Mouse (Mus musculus) Muller cell, postnatal 12 days (primary cell): Measurements from ENCODE around the gene Bckdhb.
"Not testable (repeated sequence)": the region's sequence is repeated elsewhere in the genome, so short reads cannot be mapped to it uniquely, and the experiment has no call there.

Experiments
- DNase-seq: peaks from one replicate; pipeline ENCODE4 v3.0.0-alpha.2; 2015; ENCODE audit errors: inconsistent ontology term

Gene Bckdhb

DNA sequence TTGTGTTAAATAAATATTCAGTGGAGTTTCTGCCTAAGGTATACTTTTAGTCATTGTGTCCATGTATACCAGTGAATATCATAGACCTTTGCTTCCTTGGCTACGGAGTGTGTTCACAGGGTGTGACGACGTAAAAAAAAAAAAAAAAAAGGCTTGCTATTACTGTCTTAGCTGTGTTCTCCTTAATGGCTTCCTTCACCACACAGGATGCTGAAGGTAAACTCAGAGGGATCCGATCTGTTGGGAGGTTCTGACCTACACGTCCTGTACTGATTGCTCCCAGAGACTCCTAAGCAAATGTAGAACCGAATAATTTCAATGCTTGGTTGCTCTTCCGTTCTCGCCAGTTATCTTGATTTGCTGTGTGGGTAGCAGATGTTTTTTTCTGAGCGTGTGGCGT is 38.4 kb downstream of the Bckdhb start:
- DNase-seq, result no peak

DNA sequence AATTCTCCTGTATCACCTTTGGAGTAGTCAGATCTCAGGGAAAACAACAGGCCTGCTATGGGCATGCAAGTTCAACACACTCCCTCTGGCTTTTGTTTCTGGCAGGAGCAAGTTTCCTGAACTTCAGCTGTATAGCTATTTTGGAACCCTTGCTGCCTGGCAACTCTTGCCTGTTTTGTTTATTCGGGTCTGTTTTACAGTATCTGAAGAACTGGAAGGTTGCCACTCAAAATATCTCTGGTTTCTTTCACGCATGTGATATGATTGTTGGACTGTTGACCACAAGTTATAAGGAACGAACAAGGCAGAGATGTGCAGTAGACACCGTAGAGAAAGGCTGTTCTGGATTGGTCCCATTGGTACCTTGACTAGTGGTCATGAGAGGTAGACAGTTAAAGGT is 39.4 kb downstream of the Bckdhb start:
- peak; percentile 26 for DNase-seq

DNA sequence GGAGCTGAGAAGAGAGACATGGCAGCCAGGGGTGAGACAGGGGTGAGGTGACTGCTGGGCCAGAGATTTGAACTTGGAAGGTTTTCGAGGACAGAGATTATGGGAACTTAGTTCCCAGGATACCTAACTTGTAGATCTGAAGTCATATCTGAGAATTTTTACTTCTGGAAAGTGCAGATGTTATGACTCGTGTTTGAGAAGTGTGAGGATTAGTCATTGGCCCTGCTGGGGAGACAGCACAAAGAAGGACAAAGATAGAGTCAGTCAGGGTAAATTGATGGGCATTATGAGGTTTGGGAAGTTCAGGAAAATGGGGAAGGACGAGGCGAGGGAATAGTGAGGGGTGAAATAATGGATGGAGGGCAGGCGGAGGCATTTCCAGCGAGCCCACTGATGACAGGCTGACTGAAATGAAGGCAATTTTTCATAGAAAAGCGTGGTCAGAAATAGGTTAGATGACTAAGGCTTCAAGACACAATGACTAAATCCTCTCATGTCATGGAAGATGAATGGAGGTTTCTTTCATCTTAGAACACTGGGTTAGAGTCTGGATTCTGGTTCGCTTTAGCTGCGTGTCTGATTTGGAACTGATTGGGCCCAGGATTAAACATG is 42.6 kb downstream of the Bckdhb start:
- peak; percentile 65 for DNase-seq

DNA sequence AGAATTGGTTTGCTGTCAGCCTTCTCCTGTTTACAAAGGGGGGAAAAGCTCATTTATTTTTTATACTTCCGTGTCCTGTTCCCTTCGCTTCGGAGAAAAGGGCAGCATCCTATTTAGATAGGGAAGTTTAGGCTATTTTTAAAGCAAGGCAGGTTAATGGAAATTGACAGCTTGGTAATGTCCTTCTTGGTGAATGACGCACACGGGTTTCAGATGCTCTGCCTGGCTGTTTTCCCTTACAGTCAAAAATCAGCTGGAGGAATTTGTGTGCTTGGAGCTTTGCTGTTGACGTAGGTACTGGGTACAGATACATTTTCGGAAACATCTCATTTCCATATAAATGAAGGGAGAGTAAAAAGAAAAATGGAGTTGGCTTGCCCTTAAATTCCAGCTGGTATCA is 44.4 kb downstream of the Bckdhb start:
- no peak for DNase-seq

DNA sequence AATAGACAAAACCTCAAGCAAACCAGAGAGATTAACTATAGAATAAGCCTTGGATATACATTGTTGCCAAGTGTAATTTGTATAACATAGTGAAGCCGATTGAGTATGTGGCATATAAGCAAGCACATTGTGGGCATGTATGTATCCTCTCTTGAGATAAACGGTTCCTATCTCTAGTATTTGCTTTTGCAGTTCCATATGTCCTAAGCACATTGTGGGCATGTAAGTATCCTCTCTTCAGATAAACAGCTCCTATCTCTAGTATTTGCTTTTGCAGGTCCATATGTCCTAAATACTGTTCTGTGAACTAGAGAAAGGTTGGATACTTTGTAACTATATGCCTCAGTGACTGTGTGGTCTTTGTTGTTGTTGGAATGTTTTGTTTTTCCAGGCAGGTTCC is 48.5 kb downstream of the Bckdhb start:
- no peak for DNase-seq

DNA sequence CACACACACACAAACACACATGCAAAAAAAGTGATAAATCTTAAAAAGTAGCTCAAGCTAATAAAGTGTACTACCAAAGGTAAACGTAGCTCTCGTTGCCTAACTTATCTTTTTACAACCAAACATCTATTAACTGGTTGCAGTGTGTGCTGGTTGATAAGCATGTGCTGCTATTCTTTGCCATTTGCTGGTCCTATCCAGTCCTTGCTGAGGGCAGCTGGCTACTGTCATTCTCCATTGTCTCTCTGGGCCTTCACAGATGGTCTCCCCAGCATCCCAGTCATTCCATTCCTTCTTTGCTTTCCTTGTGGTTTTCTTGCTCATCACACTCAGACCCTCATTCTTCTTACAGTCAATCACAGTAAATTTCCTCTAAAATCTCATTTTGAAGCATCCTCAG is 50.9 kb downstream of the Bckdhb start:
- peak; percentile 29 for DNase-seq

DNA sequence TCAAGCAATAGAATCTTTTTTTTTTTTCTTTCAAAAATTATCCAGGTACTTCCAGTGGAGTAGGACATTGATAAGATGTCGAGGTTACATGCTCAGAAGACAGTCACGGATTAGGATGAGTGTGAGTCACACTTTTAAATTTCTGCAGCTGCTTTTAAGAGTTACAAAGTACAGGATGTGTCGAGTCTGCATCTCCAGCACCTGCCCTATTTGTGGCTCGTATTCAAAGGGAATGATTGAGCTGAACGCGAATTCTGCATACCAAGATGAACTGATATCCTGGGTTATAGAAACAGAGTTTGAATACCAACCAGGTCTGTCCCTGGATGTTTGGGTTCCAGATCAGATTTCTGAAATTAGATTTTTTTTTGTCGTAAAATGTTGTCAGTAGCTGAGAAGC is 56.3 kb downstream of the Bckdhb start:
- no peak for DNase-seq

DNA sequence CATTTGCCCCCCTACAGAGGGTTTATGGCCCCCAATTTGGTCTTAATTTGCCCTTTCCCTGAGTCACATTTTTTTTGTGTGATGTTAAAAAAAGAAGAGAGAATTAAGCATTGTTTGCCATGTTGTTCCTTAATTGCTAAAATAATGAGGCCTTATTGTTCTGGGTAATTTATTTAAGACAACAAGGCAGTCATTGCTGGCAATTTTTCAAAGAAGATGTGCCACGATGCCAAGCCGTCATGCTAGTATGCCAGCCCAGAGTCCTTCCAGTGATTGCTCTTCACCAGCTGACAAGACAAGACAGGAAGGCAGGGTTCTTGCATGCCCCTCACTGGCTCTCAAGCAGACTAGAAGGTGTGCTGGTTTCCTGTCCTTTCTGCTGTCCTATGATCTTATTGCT is 84.0 kb downstream of the Bckdhb start:
- DNase-seq, result peak; percentile 57

DNA sequence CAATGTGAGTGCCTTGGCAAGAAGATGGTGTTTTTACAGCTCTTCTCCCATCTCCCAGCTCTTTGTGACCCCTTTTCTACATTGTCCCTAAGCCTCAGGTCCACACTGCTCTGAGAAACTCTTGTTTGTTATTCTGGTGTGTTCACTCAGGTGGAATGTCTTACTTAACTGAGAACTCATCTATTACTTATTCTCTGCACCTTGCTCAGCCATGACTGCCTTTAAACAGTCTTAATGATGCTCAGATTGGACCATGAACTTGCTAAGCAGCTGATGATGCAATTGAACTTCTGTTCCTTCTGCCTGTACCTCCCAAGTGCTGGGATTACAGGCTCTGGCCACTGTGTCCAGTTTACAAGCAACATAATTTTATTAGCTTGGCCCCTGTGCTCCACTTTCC is 86.2 kb downstream of the Bckdhb start:
- DNase-seq, result no peak

DNA sequence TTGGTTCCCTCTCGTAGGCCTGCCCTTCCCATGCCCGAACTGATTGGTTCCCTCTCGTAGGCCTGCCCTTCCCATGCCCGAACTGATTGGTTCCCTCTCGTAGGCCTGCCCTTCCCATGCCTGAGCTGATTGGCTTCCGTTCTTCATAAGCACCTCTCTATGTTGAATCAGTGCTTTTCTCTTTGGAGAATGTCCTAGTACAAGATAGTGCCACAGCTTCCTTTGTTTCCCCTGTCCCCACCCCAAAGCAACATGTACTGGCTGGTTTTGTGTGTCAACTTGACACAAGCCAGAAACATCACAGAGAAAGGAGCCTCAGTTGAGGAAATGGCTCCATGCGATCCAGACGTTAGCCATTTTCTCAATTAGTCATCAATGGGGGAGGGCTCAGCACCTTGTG is 93.2 kb downstream of the Bckdhb start:
- not testable (repeated sequence) for DNase-seq

DNA sequence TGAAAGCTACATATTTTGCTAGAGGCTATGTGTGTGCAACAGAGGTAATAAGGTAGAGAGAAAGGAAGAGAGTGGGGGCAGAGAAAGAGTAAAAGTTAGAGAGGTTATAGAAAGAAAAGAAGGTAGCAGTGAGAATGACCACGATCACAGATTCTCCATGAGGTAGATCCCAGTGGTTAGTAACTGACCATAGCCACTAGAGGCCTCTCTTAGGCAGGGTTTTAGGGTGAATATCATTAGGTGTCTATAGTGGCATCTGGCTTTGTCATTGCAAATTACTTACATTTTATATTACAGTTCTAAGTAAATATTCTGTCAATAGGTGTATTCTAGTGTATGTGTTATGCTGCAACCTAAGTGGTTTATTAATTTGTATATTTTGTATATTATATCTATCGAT is 94.7 kb downstream of the Bckdhb start:
- DNase-seq, result peak; percentile 25

DNA sequence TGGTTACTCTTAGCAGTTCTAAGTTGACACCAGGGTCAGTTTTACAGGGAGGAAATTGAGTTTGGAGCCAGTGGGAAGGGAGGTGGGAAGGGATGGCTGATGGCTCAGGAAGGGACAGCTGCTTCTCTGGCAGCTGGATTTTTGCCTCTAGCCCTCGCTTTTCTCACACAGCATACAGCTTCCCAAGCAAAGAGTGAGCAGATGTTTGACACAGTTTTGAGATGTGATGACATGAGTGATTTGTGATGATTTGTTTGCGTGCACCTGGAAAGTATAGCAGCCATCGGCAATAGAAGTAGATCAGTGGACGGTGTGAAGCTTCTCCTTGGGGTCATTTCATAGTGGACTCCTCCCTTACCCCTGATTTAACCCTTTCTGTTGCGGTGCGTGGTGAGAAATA is 96.2 kb downstream of the Bckdhb start:
- no peak for DNase-seq

DNA sequence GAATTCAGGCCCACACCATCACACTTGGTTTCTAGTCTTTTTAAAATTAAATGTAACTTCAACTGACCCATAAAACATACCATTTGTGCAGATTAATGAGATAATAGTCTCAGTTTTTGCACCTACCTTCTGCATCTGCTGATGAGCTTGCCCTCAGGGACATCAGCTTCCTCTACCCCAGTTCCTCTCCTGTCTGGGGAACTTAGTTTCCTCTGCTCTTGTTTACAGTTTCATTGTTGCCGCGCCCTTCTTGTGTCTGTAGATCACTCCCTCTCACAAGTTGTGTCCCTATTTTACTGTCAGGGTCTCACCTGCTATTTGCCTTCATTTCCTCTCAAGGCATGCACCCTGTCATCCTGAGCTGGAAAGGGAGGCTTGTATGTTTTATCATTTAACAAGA is 103.2 kb downstream of the Bckdhb start:
- DNase-seq, result no peak

DNA sequence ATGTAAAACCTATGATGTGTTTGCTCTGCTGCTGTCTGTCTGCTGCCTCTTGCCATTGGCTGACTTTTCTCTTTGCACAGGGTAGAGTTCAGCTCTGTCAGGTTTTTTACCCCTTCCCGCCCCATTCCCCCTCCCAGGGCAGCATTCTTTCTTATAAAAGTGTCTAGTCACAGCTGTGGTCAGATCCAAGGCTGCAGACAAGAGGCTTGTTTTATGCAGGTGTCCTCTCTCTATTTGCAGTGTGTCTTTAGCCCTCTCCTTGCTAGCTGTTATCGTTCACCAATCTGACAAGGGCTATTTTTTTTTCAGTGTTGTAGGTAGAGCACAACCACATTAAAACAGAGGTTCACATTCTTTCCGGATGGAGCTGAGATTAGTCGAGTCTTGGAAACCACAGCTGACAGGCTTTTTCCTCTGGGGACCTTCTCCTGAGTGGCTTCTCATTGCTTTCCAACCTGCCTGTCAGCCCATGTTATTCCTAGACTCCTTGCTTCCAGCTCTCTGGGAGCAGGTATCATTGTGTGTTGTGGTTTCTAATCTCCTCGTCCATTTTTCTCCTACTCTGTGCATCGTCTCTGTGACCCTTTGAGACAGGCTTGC is 105.8 kb downstream of the Bckdhb start:
- peak; percentile 22 for DNase-seq

DNA sequence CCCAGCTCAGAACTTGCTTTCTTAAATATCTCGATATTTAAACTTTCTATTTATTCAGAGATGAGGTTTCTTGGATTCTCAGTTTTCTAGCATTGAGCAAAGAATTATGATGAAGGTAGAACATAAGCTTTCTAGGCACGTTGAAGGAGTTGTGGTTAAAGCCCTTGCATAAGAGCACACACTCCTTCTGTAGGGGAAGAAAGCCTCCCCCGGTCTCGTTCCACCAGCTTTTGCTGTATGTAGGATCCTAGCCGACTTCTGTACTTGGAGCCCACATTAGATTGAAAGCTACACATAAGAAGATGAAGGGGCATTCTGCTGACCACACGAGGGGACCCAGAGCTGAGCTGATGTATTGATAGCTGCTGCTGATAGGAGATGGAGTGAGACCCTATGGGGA is 106.5 kb downstream of the Bckdhb start:
- DNase-seq, result no peak

DNA sequence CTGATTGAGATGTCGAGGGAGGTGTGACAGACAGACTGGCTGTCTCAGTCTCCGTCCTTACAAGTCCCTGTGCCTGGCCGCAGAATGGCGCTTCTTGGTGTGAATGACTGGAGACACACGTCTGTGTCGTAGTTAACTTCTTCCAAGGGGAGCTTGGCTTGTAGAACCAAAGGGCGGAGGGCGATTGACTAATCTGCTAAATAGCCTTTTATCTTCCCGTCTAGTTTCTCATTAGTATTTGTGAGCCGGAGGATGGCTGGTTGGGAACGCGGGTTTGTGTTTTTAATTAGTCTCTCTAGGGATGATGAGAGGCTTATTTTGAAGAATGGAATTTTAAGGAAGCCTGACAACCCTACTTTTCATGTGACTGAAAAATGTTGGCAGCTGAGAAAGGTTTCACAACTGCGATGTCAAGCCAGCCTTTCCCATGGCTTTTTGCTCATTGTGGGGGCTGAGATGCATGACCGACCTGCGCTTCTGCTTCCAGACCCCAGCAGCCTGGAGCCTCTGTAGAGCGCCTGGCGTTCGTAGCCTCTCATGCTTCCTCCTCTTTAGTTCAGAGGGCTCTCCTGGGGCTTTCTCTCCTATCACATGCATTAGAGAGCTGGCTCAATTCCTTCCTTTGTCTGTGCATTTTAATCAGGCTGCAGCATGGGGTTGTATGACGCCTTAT is 107.9 kb downstream of the Bckdhb start:
- DNase-seq, result peak; percentile 94

DNA sequence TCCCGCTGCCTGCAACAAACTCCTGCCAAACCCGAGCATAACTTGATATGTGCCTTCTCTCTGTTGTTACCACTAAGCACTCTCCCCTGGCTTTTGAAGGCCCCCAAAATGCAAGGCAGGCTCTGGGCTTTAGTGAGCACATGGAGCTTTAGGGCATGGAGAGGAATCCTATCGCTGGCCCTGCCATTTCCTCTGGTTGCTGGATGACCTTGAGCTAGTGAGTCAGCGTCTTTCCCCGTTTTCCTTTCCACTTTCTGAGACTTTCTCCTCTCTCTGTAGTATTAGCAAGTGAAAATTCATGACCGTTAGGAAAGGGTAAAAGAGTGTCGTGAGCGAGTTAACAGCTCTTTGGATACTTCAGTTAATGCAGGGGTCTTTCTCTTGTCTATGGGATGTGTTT is 111.1 kb downstream of the Bckdhb start:
- DNase-seq, result no peak

DNA sequence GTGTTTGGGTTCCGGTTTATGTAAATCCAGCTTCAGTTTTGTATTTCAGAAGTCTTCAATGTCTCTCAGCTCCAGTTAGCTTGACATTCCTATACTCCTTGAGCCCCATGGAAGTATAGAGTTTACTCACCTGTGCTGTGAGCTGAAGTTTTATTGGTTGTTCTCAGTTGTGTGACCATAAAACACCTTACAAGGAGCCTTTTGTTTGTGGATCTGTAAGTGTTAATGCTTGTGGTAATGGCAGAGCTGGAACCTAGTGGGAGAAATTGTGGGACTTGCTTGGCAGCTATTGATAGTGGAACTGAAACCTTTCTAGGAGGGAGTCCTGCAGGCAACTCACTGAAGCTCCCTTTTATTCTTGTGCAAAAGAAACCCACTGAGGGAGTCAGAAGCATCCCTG is 112.3 kb downstream of the Bckdhb start:
- DNase-seq, result no peak

DNA sequence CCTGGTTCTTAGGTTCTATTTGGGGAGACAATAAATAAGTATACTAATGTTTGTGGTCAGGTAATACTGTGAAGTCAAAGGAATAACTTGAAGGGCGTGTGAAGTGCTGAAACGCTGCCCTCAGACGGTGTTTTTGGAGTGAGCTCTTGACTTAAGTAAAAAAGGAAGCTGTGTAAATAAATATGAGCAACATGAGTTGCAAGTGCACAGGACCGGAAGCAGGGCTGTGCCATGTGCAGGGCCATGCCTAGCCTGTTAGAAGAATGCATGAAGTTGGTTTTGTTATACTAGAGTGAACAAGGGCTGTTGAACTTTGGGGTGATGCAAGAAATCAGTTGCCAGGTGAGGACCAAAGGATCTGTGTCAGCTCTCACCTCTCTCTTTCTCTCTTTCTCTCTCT is 114.0 kb downstream of the Bckdhb start:
- DNase-seq, result no peak

DNA sequence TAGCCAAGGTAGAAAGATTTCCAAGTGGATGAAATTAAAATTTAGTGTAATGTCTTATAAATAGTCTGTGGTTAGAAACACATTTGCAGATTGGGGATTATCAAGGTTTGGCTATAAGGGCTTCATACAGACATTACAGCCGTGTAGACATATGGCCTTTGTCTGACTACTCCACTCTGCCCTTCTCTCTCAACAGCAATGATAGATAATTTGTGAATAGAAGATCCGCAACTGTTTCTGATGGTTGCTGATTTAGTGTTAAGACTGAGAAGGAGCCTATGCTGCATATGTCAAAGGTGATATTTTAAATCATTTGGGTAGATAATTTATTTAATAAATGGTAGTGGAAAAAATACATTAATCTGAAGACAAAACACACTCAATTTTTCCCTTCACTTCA is 115.4 kb downstream of the Bckdhb start:
- no peak for DNase-seq

DNA sequence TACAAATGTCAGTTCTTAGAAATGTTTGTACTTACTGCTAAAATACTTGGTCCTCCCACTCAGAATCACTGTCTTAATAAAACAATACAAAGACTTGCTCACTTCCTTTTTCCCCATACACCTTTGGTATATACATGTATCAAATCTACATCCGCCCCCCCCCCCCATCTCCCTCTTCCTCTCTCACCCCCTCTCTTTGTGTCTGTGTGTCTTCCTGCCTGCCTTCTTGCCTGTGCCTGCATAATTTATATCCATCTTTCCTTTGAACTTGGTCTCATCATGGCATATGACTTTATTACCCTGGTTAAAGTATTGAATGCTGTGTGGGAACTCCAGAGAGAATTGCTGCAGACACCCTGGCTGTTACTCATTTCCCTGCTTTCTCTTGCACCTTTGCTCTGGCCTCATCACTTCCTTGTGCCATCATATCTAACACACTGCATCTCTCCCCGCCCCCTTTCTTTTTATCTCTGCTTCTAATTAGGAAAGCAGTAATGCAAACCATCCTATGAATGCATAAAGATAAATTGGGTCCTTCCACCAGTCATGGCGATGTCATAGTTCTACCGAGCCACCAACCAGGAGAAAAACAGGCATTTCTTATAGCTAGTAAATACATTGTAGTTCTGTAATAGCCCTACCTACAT is 116.8 kb downstream of the Bckdhb start:
- no peak for DNase-seq

DNA sequence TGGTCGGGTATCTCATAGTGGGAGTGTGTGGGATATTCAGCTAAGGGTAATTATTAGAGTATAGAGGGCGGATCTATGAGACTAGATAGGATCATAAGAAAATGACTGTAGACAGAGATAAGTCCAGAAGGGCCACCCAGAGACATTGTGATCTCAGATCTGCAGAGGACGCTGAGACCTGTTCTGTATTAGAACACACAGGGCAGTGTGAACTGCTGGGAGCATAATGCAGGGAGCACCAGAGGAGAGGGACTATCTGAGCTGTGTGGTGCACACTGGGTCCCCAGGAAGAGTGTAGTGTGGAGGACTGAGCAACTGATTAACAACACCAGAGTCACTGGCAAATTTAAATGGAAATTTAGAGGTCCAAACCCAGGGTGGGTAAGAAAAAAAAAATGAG is 117.6 kb downstream of the Bckdhb start:
- DNase-seq, result no peak

DNA sequence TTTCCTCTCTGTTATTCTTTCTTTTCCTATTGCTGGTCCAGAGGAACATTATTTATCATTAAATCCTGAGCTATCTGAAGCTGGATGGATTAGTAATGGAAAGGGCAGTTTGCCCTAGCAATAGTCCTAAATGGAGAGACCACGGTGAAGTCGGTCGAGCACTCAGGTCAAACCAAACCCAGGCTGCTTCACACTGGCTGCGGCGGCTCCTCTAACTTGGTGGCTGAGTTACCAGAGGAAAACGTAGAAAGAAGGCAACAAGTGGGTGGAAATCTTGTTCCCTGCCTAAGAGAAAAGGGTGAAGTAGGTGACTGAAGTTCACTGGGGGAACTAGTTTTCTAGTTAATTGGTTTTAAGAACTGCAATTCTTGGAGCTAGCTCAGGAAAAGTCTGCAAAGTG is 119.2 kb downstream of the Bckdhb start:
- no peak for DNase-seq
